Mouse (Mus musculus) right cerebral cortex, postnatal 25 days (tissue): ENCODE data around the gene Elk3.
"Not testable (repeated sequence)": the region's sequence is repeated elsewhere in the genome, so short reads cannot be mapped to it uniquely, and the experiment has no call there.

Experiments used
- DNase-seq: peaks from one replicate; pipeline ENCODE4 v3.0.0; 2022

The Elk3 gene

DNA sequence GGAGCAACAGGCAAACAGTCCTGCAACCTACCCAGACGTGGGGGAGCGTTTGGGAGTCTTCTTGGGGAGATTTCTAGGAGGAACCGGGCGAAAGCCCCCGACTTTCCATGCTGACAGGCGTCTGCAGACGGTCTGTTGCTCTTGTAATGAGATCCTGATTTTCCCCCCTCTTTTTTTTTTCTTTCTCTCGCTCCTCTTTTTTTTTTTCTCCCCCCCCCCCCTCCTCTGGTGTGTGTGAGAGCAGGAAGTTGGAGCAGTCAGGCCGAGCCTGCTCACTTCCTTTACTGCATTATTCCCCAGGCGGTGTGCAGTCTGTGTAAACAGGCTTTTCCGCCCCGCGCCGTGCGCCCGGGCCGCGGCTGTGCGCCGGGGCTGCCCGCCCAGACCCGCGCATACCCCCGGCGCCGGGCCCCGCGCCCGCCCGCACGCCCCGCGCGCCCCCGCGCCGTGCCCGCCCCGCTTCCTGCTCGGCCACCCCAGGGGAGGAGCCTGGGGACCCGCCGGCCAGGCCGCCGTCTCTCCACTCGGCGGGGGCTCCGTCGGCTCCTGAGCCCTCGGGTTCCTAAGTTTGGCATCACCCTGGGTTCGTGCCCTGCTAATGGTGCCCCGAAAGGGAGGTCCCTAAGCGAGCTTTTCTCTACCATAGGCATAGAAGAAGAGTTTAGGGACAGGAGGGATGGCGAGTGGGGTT is at the start of gene Elk3:
Gene Elk3, minus strand, starts transcription at position 415 of the 691 bp plus-strand sequence.
- no peak for DNase-seq

GRCm38 (mm10) chr10:93360623-93361022 is 49.7 kb upstream of the Elk3 start:
- no peak for DNase-seq

- not testable (repeated sequence) for DNase-seq
Measured at GRCm38 (mm10) chr10:93360190-93360589, 49.3 kb upstream of the Elk3 start.

- DNase-seq: no peak
Measured at GRCm38 (mm10) chr10:93359339-93359863, 48.5 kb upstream of the Elk3 start.

- no peak for DNase-seq
Measured at GRCm38 (mm10) chr10:93358878-93359277, 47.9 kb upstream of the Elk3 start.

GRCm38 (mm10) chr10:93357162-93357561 is 46.2 kb upstream of the Elk3 start:
- DNase-seq: no peak

- DNase-seq: no peak
Measured at GRCm38 (mm10) chr10:93356122-93356521, 45.2 kb upstream of the Elk3 start.

- DNase-seq: no peak
Measured at GRCm38 (mm10) chr10:93355276-93355927, 44.5 kb upstream of the Elk3 start.

GRCm38 (mm10) chr10:93353545-93354326 is 42.8 kb upstream of the Elk3 start:
- DNase-seq: no peak

- DNase-seq: no peak
Measured at GRCm38 (mm10) chr10:93347918-93348505, 37.1 kb upstream of the Elk3 start.

GRCm38 (mm10) chr10:93347387-93347786 is 36.5 kb upstream of the Elk3 start:
- no peak for DNase-seq

- no peak for DNase-seq
Measured at GRCm38 (mm10) chr10:93346208-93346936, 35.4 kb upstream of the Elk3 start.

DNA sequence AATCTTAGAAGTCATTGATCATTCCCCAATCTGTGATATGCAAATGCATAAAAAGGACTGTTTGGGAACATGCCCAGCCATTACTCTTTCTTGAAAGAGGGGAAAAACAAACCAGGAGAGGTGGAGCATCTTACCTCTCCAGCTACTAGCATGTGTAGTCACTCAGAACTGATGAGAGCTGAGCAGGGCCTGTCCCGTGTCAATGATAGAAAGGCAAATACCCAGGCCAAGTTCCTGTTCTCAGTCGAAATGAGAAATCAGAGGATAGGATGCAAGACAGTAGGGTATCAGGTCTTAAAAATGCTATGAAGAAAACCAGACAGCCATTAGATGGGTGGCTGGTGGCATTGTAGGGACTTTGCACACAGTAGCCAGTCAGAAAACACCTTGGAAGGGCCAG is 34.6 kb upstream of the Elk3 start:
- no peak for DNase-seq

- DNase-seq: no peak
Measured at GRCm38 (mm10) chr10:93343469-93343868, 32.5 kb upstream of the Elk3 start.

- no peak for DNase-seq
Measured at GRCm38 (mm10) chr10:93342986-93343385, 32.1 kb upstream of the Elk3 start.

GRCm38 (mm10) chr10:93338526-93338925 is 27.6 kb upstream of the Elk3 start:
- no peak for DNase-seq

- no peak for DNase-seq
Measured at GRCm38 (mm10) chr10:93336462-93336931, 25.6 kb upstream of the Elk3 start.

DNA sequence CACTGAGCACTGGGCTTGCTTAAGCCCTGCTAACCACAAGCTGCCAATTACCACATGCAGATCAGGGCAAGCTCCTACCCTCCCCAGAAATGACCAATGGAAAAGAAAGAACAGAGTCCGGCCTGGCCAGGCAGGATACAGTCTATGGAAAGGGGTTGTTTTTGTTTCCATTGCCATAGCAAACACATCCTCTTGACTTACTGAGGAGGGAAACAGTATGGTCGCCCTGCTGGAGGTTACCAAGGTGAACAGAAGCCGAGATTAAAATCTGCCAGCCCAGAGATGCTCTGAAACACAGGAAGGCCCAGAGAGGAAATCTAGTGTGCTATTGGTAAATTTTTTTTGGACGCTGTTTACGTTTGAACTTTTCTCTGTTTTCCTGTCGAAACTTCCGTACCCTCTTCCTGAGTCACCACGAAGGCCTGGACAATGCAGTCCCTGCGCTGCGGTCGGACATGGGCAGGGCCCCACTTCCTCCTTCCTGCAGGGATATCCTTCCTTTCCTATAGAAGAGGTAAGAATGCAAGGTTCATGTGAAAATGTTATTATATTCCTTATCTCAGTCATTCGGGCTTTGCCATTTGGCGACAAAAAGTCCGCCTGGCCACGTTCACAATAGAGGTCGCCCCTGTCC is 25.0 kb upstream of the Elk3 start:
- no peak for DNase-seq

DNA sequence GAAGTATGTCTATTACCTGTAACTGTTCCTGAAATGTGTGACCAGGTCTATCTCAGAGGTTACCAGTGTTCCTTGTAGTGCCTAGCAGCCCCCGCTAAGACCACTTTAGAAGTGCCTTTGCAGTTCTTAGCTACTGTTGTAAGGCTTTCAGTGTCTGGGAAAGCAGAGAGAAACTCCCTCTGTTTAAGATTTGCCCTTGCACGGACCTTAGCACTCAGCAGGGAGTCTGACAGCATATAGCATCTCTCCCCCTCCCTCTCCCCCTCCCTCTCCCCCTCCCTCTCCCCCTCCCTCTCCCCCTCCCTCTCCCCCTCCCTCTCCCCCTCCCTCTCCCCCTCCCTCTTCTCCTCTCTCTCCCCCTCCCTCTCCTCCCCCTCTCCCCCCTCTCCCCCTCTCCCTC is 24.1 kb upstream of the Elk3 start:
- DNase-seq: no peak

DNA sequence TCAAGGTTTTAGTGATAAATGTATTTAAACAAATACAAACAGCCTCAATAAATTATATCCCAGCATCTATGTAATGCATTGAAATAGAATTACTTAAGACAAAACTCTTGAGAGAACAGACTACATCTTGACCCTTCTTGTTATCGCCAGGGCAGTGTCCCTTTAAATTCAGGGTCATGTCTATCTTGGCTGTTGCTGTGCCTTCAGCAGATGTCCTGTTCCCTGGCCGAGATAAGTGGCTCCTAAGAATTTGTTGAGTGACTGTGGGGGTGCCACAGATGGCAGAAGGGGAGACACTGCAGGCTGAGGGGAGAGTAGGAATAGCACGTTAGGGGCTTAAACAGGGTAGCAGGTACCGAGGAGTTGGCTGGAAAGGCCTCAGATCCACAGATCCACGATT is 22.3 kb upstream of the Elk3 start:
- DNase-seq: no peak

DNA sequence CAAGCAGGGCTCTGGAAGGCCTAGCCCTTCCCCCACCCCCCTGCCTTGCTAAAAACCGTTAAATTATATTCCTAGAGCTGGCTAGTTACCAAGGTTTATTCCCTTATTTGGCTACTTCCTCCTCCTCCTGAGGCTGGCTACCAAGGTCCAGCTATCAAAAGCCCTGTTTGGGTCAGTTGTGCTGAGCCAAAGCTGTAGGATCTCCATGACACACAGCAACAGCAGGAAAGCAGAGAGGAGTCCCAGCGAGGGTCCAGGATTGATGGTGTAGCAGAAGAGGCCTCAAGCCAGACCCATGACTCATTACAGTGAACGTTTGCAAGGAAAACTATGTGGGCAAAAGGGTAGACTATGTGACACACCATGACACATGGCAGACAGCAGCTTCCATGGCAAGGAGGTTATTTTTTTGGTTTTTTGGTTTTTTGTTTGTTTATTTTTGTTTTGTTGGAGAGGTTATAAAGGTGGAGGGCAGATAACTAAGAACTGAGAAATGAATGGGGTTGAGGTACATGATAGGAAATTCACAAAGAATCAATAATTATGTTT is 21.4 kb upstream of the Elk3 start:
- DNase-seq: no peak

DNA sequence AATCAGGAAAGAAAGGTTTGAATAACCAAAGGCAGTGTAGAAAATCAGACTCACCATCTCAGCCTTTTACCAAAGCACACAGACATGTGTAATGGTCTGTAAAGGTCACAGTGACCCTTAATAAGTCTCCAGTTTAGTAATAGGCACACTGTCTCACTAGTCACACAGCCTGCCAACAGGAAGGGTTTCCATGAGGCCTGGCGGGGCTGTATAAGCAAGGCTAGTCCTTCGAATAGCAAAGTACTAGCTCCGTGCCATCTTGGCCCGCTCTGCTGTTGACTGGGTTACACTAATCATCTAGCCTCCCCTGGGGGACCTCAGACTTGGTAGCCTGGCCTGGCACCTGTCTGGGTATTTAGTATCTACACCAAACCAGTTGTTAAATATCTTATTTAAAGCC is 20.6 kb upstream of the Elk3 start:
- DNase-seq: no peak
